Mouse (Mus musculus) adipocyte (in vitro differentiated cells): ENCODE data around the gene Ifitm1.

Experiments
- DNase-seq: peaks from one replicate; pipeline ENCODE4 v3.0.0-alpha.2; 2016; ENCODE audit warnings: low spot score

Ifitm1 gene

GRCm38 (mm10) chr7:140966921-140967320 lies at the start of gene Ifitm1:
Ifitm1 (plus strand) TSS chr7:140967221.
- no peak for DNase-seq

GRCm38 (mm10) chr7:140919911-140920310 lies 47.1 kb upstream of the Ifitm1 start:
- no peak for DNase-seq

- no peak for DNase-seq
Measured at GRCm38 (mm10) chr7:140920418-140921029, 46.5 kb upstream of the Ifitm1 start, which contains the start of gene Nlrp6. Nlrp6 (plus strand) TSS chr7:140920902.

GRCm38 (mm10) chr7:140921225-140921975 lies 45.6 kb upstream of the Ifitm1 start:
- no peak for DNase-seq

- DNase-seq: no peak
Measured at GRCm38 (mm10) chr7:140922398-140923069, 44.5 kb upstream of the Ifitm1 start.

GRCm38 (mm10) chr7:140923070-140923775 lies 43.8 kb upstream of the Ifitm1 start:
- DNase-seq: no peak

- DNase-seq: no peak
Measured at GRCm38 (mm10) chr7:140927181-140927580, 39.8 kb upstream of the Ifitm1 start.

GRCm38 (mm10) chr7:140938436-140938835 lies 28.6 kb upstream of the Ifitm1 start:
- no peak for DNase-seq

- no peak for DNase-seq
Measured at GRCm38 (mm10) chr7:140938896-140939295, 28.1 kb upstream of the Ifitm1 start.

- no peak for DNase-seq
Measured at GRCm38 (mm10) chr7:140939669-140940171, 27.3 kb upstream of the Ifitm1 start.

GRCm38 (mm10) chr7:140941222-140942051 lies 25.6 kb upstream of the Ifitm1 start, which contains the start of gene Pgghg:
Pgghg (plus strand) TSS chr7:140941391.
- DNase-seq: peak; percentile 87

- DNase-seq: peak; percentile 14
Measured at GRCm38 (mm10) chr7:140942341-140942740, 24.7 kb upstream of the Ifitm1 start.

- no peak for DNase-seq
Measured at GRCm38 (mm10) chr7:140942811-140943210, 24.2 kb upstream of the Ifitm1 start.

- DNase-seq: no peak
Measured at GRCm38 (mm10) chr7:140943356-140943755, 23.7 kb upstream of the Ifitm1 start.

GRCm38 (mm10) chr7:140944236-140944635 lies 22.8 kb upstream of the Ifitm1 start:
- no peak for DNase-seq

- no peak for DNase-seq
Measured at GRCm38 (mm10) chr7:140945247-140945646, 21.8 kb upstream of the Ifitm1 start.

- no peak for DNase-seq
Measured at GRCm38 (mm10) chr7:140946311-140946710, 20.7 kb upstream of the Ifitm1 start.

- DNase-seq: no peak
Measured at GRCm38 (mm10) chr7:140946980-140947379, 20.0 kb upstream of the Ifitm1 start.

GRCm38 (mm10) chr7:140948161-140948560 lies 18.9 kb upstream of the Ifitm1 start:
- DNase-seq: no peak

- DNase-seq: no peak
Measured at GRCm38 (mm10) chr7:140949255-140949654, 17.8 kb upstream of the Ifitm1 start.
